Mouse (Mus musculus) hindbrain, embryonic 11.5 days (tissue): ENCODE measurements around the gene Plcxd2. TPM values are rescaled to one million over a fixed set of nuclear protein-coding genes. Genes with fewer than 3 reads are reported as not detected.

Experiments
- ATAC-seq: fragments of 200-750 bp; cut with Nextera tagmentation; 2 replicates; pipeline ENCODE4 v1.8.0; 2017; ENCODE audit warnings: mild to moderate bottlenecking, moderate TSS enrichment, moderate library complexity; ENCODE audit not compliant: low FRiP score
- DNase-seq: peaks from one replicate; pipeline ENCODE4 v3.0.0-alpha.2; 2015; ENCODE audit warnings: low spot score
- H3K27ac ChIP-seq: fragments of 300-500 bp; sonication (generic); 2 replicates; pipeline ENCODE4 v1.5.1; 2014; ENCODE audit warnings: mild to moderate bottlenecking, low read depth, low read length
- H3K27me3 ChIP-seq: fragments of 300-500 bp; sonication (generic); 2 replicates; pipeline ENCODE4 v1.6.1; 2014; ENCODE audit warnings: mild to moderate bottlenecking, low read length, moderate library complexity, mixed read lengths; ENCODE audit not compliant: control insufficient read depth, insufficient read depth
- H3K36me3 ChIP-seq: fragments of 300-500 bp; sonication (generic); 2 replicates; pipeline ENCODE4 v1.6.1; 2014; ENCODE audit warnings: mild to moderate bottlenecking, low read length, moderate library complexity, mixed read lengths; ENCODE audit not compliant: control insufficient read depth, insufficient read depth
- H3K4me1 ChIP-seq: fragments of 300-500 bp; sonication (generic); replicated peaks from 2 replicates; pipeline ENCODE4 v1.6.1; 2014; ENCODE audit warnings: low read length, mixed read lengths; ENCODE audit not compliant: control insufficient read depth, insufficient read depth
- H3K4me2 ChIP-seq: fragments of 300-500 bp; sonication (generic); replicated peaks from 2 replicates; pipeline ENCODE4 v1.6.1; 2014; ENCODE audit warnings: mild to moderate bottlenecking, low read depth, low read length
- H3K4me3 ChIP-seq: fragments of 300-500 bp; sonication (generic); 2 replicates; pipeline ENCODE4 v1.5.1; 2014; ENCODE audit warnings: low read depth, low read length
- H3K9ac ChIP-seq: fragments of 300-500 bp; sonication (generic); 2 replicates; pipeline ENCODE4 v1.6.1; 2014; ENCODE audit warnings: low read depth, low read length
- H3K9me3 ChIP-seq: fragments of 300-500 bp; sonication (generic); 2 replicates; pipeline ENCODE4 v1.6.1; 2016; ENCODE audit warnings: low read length; ENCODE audit not compliant: control insufficient read depth
- WGBS: fragments of 180-500 bp; shearing (Covaris S2); extraction: QIAGEN DNeasy Blood & Tissue Kit; methylation state at CpG from one replicate; pipeline ENCODE4 v1.1.7; 2014; 5-methylcytosine and 5-hydroxymethylcytosine counted together
- polyA plus RNA-seq: library from polyadenylated mRNA; unstranded; fragments of >200 nt; fragmentation: Nextera tagmentation; extraction: Ambion mirVana; gene quantifications from 2 replicates; pipeline ENCODE4 v1.2.1, GENCODE M21; 2014

Gene Plcxd2
- 3.9 and 4.3 TPM in 2 replicates for polyA plus RNA-seq

DNA sequence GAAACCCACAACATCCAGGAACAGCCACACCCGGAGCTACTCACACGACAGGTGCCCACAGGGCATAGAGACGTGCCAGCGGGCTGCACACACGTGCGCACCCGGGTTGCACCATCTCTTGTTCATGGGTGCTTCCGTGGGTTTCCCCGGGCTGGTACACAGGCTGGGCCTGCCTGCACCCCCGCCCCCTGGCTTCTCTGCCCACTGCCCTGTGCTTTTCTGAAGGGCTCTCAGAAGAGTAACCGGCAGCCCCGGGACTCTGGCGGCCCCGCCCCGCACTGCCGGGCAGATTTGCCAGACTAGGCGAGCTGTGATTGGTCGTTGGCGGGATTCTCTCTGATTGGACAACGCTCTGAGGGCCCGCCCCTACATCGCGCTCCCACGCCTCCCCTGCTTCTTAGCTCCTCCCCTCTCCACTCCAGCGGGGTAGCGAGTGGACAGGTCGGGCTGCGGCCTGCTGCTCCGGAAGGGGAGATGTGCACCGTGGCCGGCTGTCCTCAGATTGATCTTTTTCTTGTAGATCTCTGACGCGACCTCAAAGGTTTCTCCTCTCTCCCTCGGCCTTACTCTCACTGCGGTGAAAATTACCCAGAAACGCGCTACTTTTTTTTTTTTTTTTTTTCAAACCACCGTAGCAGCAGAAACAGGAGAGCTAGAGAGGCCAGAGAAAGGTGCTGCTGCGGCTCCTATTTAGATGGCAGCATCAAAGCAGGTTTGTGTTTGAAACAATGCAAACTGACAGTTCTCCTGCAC lies at the start of gene Plcxd2:
Gene Plcxd2, minus strand, starts transcription at position 66 of the 753 bp plus-strand sequence.
- DNase-seq (peak; percentile 94), ATAC-seq (peak; percentile 99)
- Histone ChIP-seq H3K27me3 (no peaks in the 10 kb centered on the region), H3K9ac (peak within 1 kb of the TSS; percentile 50), H3K36me3 (no peaks in the 10 kb centered on the region), H3K4me2 (peak within 1 kb of the TSS; percentile 81), H3K4me3 (peak within 1 kb of the TSS; percentile 58), H3K4me1 (0 out of 2 replicates have a peak, but pooled peaks cover 3% of the 10 kb centered on the region), H3K27ac (no peak within 1 kb of the TSS), H3K9me3 (no peaks in the 10 kb centered on the region)
- WGBS = under 1% methylated on average over 38 of the region's 39 CpGs

DNA sequence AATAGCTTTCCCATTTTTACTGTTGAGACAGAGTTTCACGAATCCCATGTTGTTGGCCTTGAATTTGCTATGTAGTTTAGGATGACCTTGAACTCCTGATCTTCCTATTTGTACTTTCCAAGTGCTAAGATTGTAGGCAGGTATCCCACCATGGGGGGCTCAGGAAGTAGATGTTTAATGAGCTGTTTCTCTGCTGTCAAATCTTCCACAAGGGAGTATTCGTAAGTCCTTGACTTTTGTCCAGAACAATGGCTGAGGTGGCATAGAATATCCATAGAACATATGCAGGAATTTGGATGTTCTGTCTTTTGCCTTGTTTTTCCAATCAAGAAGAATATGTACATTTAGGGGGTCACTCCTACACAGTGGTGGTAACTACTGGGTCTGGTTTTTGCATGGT lies 36.9 kb upstream of the Plcxd2 start:
- Histone ChIP-seq H3K9me3 (no peaks in the 10 kb centered on the region), H3K9ac (no peak overlapping the region), H3K27me3 (no peaks in the 10 kb centered on the region), H3K4me3 (no peak overlapping the region), H3K4me1 (no peaks in the 10 kb centered on the region), H3K4me2 (no peak overlapping the region), H3K27ac (no peak overlapping the region), H3K36me3 (no peaks in the 10 kb centered on the region)
- no peak for DNase-seq
- ATAC-seq = no peak
- 86% methylated on average over 2 of the region's 2 CpGs for WGBS

DNA sequence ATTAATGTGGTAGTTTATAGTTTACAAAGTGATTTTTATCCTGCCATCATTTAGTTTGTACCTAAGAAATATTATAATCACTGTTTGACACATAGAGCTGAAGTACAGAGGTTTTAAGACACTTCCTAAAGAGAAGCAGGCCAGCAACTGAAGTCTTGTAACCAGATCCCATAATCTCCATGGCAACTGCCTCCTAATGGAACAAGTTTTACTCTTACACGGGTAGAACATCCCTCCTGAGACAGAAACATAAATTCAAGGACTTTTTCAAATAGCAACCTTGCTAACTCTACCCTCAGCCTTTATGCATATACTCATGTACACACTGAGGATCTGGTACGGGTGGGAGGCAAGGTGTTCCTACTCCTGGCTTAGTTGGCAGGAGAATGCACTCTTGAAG lies 26.2 kb upstream of the Plcxd2 start:
- no peaks in the 10 kb centered on the region for H3K9me3 ChIP-seq
- H3K27me3 ChIP-seq = no peaks in the 10 kb centered on the region
- no peak overlapping the region for H3K4me3 ChIP-seq
- H3K4me1 ChIP-seq = no peaks in the 10 kb centered on the region
- no peak overlapping the region for H3K9ac ChIP-seq
- 67% methylated on average over 2 of the region's 2 CpGs for WGBS
- ATAC-seq (no peak), DNase-seq (no peak)
- no peaks in the 10 kb centered on the region for H3K36me3 ChIP-seq
- no peak overlapping the region for H3K4me2 ChIP-seq
- no peak overlapping the region for H3K27ac ChIP-seq

DNA sequence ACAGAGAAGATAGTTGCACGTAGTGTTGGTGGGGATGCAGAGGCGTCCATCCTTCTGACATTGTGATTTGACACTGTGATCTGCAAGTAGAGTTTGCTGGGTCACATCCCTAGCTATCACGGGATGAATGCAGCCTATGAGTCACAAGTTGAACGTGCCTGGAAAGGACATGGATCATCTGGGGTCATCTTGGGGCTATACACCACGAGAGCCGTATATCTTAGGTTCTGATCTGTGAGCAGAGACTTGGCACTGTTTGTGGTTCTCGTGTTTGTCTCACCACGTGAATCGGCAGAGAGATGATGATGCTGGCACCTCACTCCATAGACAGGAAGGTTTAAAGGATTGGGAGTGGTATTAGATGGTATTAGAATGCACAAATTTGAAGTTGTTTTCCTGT lies 23.9 kb upstream of the Plcxd2 start:
- H3K4me2 ChIP-seq = no peak overlapping the region
- H3K4me3 ChIP-seq = no peak overlapping the region
- H3K9ac ChIP-seq = no peak overlapping the region
- ATAC-seq (no peak), DNase-seq (no peak)
- no peak overlapping the region for H3K27ac ChIP-seq
- H3K36me3 ChIP-seq = no peaks in the 10 kb centered on the region
- no peaks in the 10 kb centered on the region for H3K9me3 ChIP-seq
- WGBS = 82% methylated on average over 9 of the region's 9 CpGs
- no peaks in the 10 kb centered on the region for H3K27me3 ChIP-seq
- H3K4me1 ChIP-seq = no peaks in the 10 kb centered on the region

DNA sequence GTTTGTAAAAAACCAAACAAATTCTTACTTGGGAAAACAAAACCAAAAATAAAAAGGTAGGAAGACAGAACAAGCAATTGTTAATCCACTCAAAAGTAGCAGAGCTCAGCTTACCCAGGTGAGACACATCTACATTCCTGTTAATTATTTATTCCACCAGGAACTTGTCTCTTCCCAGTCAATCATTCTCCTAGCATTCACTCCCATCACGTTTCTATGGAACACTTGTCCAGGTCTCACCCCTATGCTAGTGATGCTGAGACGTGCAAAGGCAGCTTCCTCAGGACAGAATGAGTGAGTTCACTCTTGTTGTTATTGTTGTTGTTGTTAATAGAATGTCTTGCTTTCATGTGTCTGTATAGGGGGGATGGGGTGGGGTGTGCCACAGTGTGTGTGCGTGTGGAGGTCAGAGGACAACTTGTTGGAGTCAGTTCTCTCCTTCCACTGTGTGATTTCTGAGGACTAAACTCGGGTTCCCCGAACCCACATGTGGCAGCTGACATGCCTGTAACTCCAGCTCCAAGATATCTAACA lies 13.0 kb upstream of the Plcxd2 start:
- no peaks in the 10 kb centered on the region for H3K27me3 ChIP-seq
- no peaks in the 10 kb centered on the region for H3K9me3 ChIP-seq
- H3K4me2 ChIP-seq = no peak overlapping the region
- H3K36me3 ChIP-seq = no peaks in the 10 kb centered on the region
- H3K27ac ChIP-seq = no peak overlapping the region
- no peak for DNase-seq
- no peak overlapping the region for H3K9ac ChIP-seq
- no peaks in the 10 kb centered on the region for H3K4me1 ChIP-seq
- no peak overlapping the region for H3K4me3 ChIP-seq
- ATAC-seq = peak; percentile 33; the same call in 1 of the 2 replicates
- whole genome bisulfite sequencing = 78% methylated on average over 5 of the region's 5 CpGs

DNA sequence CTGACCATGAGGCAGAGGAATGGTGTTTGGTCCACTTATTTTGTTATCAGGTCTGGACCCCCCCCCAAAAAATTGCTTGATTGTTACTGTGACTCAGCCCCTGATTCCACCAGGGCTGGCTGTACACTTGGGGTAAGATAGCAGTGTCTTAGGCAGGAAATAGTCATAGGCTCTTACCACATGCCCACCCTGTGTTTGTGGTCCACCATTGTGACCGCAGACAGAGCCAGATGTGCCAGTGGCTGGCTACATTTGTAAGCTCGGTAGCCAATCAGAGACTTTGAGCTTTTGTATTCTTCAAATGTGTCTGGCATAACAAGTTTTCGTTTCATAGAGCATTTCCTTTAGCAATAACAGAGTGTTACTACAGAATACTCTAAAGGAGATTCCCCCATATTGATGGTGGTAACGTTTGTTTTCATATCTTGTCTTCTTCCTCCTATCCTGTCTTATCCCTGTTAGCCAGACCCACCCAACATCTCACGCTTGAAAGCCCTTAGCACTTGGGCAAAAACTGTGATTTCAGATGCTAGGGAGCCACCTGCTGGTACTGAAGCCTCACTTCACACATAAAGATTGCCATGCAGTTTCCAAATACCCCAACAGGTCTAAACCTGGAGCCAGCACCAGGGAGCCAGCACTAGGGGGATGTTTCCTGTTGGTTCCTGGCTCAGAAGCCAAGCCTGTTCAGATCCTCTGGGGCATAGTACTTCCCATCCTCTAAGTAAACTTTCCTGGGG lies 12.3 kb upstream of the Plcxd2 start:
- H3K9me3 ChIP-seq = no peaks in the 10 kb centered on the region
- no peaks in the 10 kb centered on the region for H3K36me3 ChIP-seq
- WGBS = 50% methylated on average over 5 of the region's 5 CpGs
- H3K9ac ChIP-seq = no peak overlapping the region
- no peak overlapping the region for H3K4me3 ChIP-seq
- no peaks in the 10 kb centered on the region for H3K4me1 ChIP-seq
- H3K27me3 ChIP-seq = no peaks in the 10 kb centered on the region
- peak; percentile 82 for ATAC-seq
- DNase-seq = peak; percentile 71
- H3K27ac ChIP-seq = no peak overlapping the region
- no peak overlapping the region for H3K4me2 ChIP-seq

DNA sequence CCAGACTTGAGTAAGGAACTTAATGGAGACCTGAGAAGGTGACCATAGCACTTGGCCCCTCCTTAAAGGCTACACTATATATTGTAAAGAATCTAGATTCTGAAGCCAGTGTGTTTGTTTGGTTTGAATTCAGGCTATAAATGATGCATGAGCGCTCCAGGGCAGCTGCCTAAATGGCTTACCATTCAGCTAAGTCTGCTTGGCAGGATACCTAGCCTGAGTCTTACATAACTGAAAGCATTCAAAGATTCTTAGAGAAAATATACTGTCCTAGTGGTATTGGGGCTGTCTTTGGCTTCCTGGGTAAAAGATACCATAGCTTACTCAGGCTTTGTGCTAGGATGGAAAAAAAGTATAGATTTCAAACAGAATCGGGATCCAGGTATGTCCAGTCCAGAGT lies 11.3 kb upstream of the Plcxd2 start:
- ATAC-seq (no peak), DNase-seq (no peak)
- Histone ChIP-seq H3K9ac (no peak overlapping the region), H3K36me3 (no peaks in the 10 kb centered on the region), H3K4me2 (no peak overlapping the region), H3K27me3 (no peaks in the 10 kb centered on the region), H3K4me1 (no peaks in the 10 kb centered on the region), H3K4me3 (no peak overlapping the region), H3K9me3 (no peaks in the 10 kb centered on the region), H3K27ac (no peak overlapping the region)
- WGBS = 85% methylated on average over 2 of the region's 2 CpGs

DNA sequence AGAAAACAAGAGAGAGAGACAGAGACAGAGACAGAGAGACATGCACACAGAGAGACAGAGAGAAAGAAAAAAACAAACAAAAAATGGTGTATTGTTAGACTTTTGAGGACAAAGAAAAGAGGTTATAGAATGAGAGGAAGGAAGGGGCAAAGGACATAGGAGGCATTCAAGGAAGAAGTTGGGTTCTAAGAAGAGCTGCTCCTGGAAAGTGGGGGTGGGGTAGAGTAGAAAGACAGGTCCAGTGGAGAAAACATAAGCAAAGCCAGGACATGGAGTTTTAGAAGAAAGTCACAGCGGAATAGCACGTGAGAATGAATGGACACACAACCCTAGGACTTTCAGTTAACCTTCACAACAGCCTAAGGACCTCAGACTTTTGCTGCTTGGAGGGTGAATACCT lies 10.4 kb upstream of the Plcxd2 start:
- Histone ChIP-seq H3K27me3 (no peaks in the 10 kb centered on the region), H3K9me3 (no peaks in the 10 kb centered on the region)
- WGBS = 88% methylated on average over 2 of the region's 2 CpGs

More for the DNA sequence above, 10.4 kb upstream of the Plcxd2 start:
- Histone ChIP-seq H3K4me2 (no peak overlapping the region), H3K27ac (no peak overlapping the region), H3K9ac (no peak overlapping the region), H3K4me1 (no peaks in the 10 kb centered on the region), H3K36me3 (no peaks in the 10 kb centered on the region), H3K4me3 (no peak overlapping the region)
- ATAC-seq (no peak), DNase-seq (no peak)
